Mouse (Mus musculus): ENCODE data around the gene Trim2. TPM values are rescaled to one million over a fixed set of nuclear protein-coding genes. Genes with fewer than 3 reads are reported as not detected.

The Trim2 gene
- polyA plus RNA-seq, 1 experiment from 2014 or later, result 177 TPM

DNA sequence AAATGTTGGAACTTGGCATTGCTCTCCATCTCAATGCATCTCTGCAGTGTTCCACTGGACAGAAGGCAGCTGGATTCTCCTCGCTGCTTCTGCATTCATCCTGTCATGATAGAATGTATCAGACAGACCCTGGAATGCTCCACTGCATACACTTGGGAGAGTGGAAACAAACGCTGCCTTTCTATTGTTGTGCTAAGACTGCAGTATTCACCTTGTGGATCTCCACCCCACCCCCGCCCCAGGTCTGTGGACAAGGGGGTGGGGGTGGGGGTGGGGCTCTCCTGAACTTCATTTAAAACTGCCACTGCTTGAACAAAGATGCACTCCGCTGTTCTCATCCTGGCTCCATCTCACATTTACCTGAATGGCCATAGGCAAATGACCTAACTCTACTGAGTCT lies 112.8 kb downstream of the Trim2 start:
- Histone ChIP-seq H3K27ac (no peak overlapping the region), H3K9ac (replicated peaks) (no peak overlapping the region), H3K4me3 (replicated peaks) (no peak overlapping the region), H3K36me3 (peaks cover 84% of the 10 kb centered on the region), H3K27me3 (no peaks in the 10 kb centered on the region), H3K9me3 (no peaks in the 10 kb centered on the region), H3K4me1 (replicated peaks) (peaks cover 19% of the 10 kb centered on the region), H3K4me2 (replicated peaks) (no peak overlapping the region)
- 64% methylated on average over 4 of the region's 4 CpGs for WGBS
- ATAC-seq, result no peak

DNA sequence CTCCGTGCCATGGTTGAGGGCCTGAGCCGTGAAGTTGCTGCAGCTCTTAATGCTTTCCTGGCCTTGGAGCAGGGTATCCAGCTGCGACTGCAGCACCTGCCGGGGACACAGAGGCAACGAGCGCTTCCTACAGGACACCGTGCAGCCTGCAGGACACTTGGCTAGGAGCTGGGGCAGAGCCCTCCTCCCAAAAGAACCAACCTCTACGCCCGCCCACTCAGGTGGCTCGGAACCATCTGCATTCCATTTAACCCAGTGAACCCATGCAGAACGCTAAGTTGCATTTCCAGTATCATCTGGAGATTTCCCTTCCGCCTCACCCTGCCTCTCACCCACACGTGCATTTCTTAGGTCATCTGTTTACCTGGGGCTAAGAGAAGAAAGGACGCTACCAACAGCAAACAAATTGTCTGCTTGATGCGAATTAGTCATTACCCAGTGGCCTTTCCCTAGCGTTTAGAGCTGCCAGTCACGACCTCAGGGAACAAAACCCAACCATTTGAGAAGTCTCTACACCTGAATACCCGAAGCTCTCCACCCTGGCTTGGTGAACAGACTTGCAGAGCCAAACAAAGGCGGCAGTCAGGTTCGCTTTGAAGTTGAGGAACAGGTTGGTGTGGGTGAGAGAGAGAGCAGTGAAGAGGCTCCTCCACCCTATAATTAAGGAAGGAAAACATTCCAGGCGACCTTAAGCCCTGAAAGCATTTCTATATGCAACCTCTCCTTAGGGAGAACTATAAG lies 115.4 kb downstream of the Trim2 start:
- peaks cover 19% of the 10 kb centered on the region for H3K4me1 ChIP-seq (replicated peaks)
- no peaks in the 10 kb centered on the region for H3K27me3 ChIP-seq
- H3K9me3 ChIP-seq, result no peaks in the 10 kb centered on the region
- peak; percentile 34; the same call in 1 of the 2 replicates for ATAC-seq
- H3K4me2 ChIP-seq (replicated peaks), result 0 out of 2 replicates have a peak overlapping the region, but pooled peaks have one; percentile 23
- no peak overlapping the region for H3K4me3 ChIP-seq (replicated peaks)
- WGBS, result 53% methylated on average over 21 of the region's 21 CpGs
- H3K27ac ChIP-seq, result no peak overlapping the region; the same call in 1 of the 2 replicates
- no peak overlapping the region for H3K9ac ChIP-seq (replicated peaks)
- H3K36me3 ChIP-seq, result peaks cover 74% of the 10 kb centered on the region

DNA sequence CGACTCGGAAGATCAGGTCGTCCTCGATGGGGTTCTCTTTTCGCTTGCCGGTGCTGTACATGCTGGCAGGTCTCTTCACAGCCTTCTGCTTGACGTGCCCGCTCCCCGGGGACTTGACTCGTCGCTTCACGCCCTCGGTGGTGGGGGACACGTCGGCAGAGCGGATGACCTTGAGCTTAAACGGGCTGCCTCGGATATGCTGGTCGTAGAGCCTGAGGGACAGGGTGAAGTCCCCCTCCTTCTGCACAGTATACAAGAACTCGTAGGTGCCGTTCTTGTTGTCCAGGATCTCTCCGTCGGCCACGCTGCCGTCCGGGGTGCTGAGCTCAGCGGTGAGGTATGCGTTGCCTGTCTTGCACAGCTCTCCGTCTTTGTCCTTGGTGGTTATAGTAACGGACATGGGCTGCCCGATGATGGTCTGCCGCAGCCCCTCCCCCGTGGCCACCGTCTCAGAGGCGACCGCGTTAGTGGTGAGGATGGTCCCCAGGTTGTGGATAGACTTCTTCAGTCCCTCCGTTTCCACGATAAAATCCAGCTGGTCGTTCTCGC lies 116.1 kb downstream of the Trim2 start:
- Histone ChIP-seq H3K4me1 (replicated peaks) (peaks cover 19% of the 10 kb centered on the region), H3K36me3 (peaks cover 73% of the 10 kb centered on the region), H3K9me3 (no peaks in the 10 kb centered on the region), H3K27ac (no peak overlapping the region; the same call in 1 of the 2 replicates), H3K4me2 (replicated peaks) (peak overlapping the region; percentile 23; the same call in 1 of the 2 replicates), H3K4me3 (replicated peaks) (no peak overlapping the region), H3K9ac (replicated peaks) (no peak overlapping the region), H3K27me3 (no peaks in the 10 kb centered on the region)
- peak; percentile 75 for ATAC-seq
- WGBS, result 25% methylated on average over 41 of the region's 41 CpGs

DNA sequence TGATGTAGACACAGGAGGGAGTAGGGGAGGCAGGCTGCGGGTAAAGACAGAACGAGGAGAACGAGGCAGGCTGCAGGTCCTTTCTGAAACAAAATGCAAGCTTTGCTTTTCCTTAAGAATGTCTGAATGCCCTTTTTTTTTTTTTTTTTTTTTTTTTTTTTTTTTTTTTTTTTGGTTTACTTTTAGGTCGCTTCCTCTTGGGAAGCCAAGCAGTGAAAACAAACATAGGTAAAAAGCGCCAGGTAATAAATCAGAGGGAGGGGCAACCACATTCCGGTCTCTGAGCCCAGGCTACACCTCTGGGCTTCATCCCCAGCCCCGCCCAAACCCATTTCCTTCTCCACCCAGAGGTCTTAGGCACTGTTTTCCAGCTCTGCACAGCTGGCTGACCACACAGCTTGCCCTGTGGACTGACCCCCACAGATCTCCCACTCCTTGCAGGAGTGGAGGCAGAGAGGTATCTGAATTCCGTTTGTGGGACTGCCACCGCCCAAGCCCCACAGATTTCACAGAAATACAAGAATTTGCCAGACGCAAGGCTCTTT lies 117.0 kb downstream of the Trim2 start:
- Histone ChIP-seq H3K4me3 (replicated peaks) (no peak overlapping the region), H3K36me3 (peaks cover 73% of the 10 kb centered on the region), H3K4me2 (replicated peaks) (no peak overlapping the region), H3K27me3 (no peaks in the 10 kb centered on the region), H3K27ac (no peak overlapping the region), H3K4me1 (replicated peaks) (peaks cover 19% of the 10 kb centered on the region), H3K9ac (replicated peaks) (no peak overlapping the region), H3K9me3 (0 out of 2 replicates have a peak, but pooled peaks cover 3% of the 10 kb centered on the region)
- WGBS, result 74% methylated on average over 10 of the region's 10 CpGs
- ATAC-seq, result no peak

DNA sequence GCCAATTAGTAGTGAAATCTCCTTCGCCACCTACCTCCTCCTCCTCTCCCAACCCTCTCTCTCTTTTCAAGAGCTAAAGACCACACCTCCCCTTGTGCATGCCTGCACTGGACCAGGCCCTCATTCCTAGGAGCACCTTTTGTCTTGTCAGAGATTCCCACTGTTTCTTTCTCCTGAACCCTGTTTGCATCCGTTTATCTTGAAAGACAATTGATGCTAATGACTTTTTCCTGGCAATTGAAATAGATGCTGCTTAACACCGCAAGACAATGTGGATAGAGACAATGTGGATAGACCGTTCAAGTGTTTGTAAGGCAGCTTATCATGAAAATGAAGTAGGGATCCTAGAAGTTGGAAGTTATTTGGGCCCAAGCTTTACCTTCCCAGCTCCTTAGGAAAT lies 125.0 kb downstream of the Trim2 start:
- Histone ChIP-seq H3K27me3 (no peaks in the 10 kb centered on the region), H3K4me1 (replicated peaks) (peaks cover 18% of the 10 kb centered on the region), H3K4me2 (replicated peaks) (no peak overlapping the region), H3K4me3 (replicated peaks) (no peak overlapping the region), H3K36me3 (peaks cover 27% of the 10 kb centered on the region), H3K9me3 (0 out of 2 replicates have a peak, but pooled peaks cover 3% of the 10 kb centered on the region), H3K27ac (peak overlapping the region; percentile 14; the same call in 1 of the 2 replicates), H3K9ac (replicated peaks) (no peak overlapping the region)
- no peak for ATAC-seq
- 16% methylated on average over 4 of the region's 4 CpGs for WGBS

DNA sequence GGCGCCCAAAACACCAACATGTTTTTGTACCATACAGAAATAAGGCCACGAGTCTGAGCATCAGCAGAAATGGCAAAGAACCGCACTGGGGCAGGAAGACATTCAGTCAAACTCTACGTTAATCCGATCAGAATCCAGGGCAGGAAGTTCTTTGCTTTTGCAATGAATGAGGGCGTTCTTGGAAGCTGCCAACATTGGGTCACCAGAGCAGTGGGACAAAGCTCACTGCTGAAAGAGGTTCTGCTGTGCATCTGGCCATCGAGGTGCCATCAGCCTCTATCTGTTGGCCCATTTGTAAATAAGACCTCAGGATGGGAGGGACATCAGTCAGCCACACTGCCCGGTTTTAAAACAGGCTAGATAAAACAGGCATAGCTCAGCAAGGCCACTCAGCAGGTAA lies 125.6 kb downstream of the Trim2 start:
- H3K27me3 ChIP-seq, result no peaks in the 10 kb centered on the region
- no peak overlapping the region for H3K9ac ChIP-seq (replicated peaks)
- H3K4me2 ChIP-seq (replicated peaks), result no peak overlapping the region
- H3K4me1 ChIP-seq (replicated peaks), result peaks cover 21% of the 10 kb centered on the region
- peaks cover 31% of the 10 kb centered on the region for H3K36me3 ChIP-seq
- H3K27ac ChIP-seq, result peak overlapping the region; percentile 16; the same call in 1 of the 2 replicates
- 18% methylated on average over 8 of the region's 8 CpGs for WGBS
- H3K9me3 ChIP-seq, result 0 out of 2 replicates have a peak, but pooled peaks cover 3% of the 10 kb centered on the region
- ATAC-seq, result no peak
- no peak overlapping the region for H3K4me3 ChIP-seq (replicated peaks)

DNA sequence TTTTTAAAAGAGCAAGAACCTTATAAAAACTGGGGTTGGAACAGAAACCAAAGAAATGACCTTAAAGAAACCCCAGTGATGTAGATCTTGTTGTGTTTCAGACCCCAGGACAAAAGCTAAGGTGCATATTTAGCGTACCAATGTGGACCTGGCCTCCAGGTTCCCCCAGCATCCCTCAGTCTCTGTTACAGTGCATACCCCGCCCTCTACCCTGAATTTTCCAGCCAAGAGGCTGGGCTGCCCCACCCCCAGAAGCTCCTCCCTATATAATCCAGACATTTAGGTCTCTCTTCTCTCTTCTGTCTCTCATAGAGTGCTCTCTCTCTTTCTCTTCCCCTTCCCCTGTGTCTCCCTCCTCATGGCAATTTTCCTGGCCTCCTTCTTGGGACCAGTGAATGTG lies 126.4 kb downstream of the Trim2 start:
- H3K36me3 ChIP-seq, result peaks cover 23% of the 10 kb centered on the region
- H3K9me3 ChIP-seq, result 0 out of 2 replicates have a peak, but pooled peaks cover 3% of the 10 kb centered on the region
- H3K27ac ChIP-seq, result peak overlapping the region; percentile 16; the same call in 1 of the 2 replicates
- no peak overlapping the region for H3K4me3 ChIP-seq (replicated peaks)
- peaks cover 21% of the 10 kb centered on the region for H3K4me1 ChIP-seq (replicated peaks)
- no peaks in the 10 kb centered on the region for H3K27me3 ChIP-seq
- 68% methylated on average over 2 of the region's 2 CpGs for WGBS
- no peak for ATAC-seq
- no peak overlapping the region for H3K4me2 ChIP-seq (replicated peaks)
- no peak overlapping the region for H3K9ac ChIP-seq (replicated peaks)

DNA sequence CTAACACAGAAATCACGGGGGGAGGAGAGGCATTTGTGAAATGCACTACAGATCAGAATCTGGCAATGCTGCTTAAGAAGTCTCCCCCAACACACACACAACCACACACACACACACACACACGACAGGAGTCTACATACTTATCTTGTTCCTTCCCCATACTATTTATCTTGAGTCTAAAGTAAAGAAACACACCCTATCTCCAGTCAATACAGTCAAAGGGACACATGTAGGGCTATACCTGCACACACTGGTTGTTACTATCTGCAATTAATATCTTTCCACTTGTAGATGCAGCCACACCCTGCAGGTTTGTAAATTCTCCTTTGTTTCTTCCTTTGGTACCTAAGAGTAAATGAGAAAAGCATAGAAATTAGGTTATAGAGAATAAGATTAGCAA lies 128.8 kb downstream of the Trim2 start:
- H3K27ac ChIP-seq, result no peak overlapping the region
- H3K4me2 ChIP-seq (replicated peaks), result no peak overlapping the region
- no peak overlapping the region for H3K4me3 ChIP-seq (replicated peaks)
- H3K4me1 ChIP-seq (replicated peaks), result peaks cover 21% of the 10 kb centered on the region
- H3K9ac ChIP-seq (replicated peaks), result no peak overlapping the region
- ATAC-seq, result no peak
- peaks cover 32% of the 10 kb centered on the region for H3K36me3 ChIP-seq
- 82% methylated on average over 2 of the region's 2 CpGs for WGBS
- no peaks in the 10 kb centered on the region for H3K9me3 ChIP-seq
- no peaks in the 10 kb centered on the region for H3K27me3 ChIP-seq

DNA sequence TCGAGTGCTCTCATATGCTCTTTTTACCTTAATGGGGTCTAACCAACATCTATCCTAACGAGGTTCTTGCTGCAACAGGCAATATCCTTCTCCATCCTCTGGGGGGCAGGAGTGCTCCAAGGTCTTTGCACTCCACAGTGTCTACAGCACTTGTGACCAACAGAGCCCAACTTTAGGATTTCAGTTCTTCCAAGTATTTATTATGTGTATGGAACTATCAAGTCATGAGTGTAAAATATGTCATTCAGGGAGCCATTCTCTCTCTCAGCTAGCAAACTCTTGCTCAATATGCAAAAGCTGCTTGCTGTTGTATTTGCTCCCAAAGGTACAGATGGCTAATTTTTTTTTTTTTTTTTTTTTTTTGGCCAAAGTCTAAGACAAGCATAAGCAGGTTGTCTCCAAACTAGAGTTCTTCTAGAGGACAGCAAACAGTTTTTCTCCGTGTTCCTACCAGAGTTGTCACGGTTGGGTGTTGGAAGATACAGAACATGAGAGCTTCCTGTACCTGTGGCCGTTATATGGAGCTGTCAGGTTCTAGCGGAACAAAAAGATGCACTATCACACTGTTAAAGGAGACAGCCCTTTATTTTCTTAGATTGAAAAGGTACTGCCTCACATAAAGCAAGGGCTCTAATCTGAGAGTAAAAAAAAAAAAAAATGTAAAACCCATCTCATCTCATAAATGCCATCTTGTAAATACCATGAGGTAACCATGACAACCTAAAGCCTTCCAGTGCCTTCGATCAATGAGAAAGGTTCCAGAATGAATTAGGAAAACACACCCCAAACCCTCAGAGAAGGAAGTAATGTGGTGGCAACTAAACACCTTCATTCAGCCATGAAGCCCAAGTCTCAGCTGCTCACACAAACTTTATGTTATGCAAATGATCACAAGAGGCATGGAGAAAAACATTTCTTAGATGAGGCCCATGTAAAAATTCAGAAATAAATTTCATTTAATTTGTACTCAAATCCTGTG lies 131.1 kb downstream of the Trim2 start:
- Histone ChIP-seq H3K4me3 (replicated peaks) (no peak overlapping the region), H3K27me3 (no peaks in the 10 kb centered on the region), H3K27ac (no peak overlapping the region), H3K9ac (replicated peaks) (no peak overlapping the region), H3K4me2 (replicated peaks) (no peak overlapping the region), H3K36me3 (peaks cover 53% of the 10 kb centered on the region), H3K4me1 (replicated peaks) (peaks cover 9% of the 10 kb centered on the region), H3K9me3 (no peaks in the 10 kb centered on the region)
- peak; percentile 85 for ATAC-seq
- 43% methylated on average over 7 of the region's 7 CpGs for WGBS

DNA sequence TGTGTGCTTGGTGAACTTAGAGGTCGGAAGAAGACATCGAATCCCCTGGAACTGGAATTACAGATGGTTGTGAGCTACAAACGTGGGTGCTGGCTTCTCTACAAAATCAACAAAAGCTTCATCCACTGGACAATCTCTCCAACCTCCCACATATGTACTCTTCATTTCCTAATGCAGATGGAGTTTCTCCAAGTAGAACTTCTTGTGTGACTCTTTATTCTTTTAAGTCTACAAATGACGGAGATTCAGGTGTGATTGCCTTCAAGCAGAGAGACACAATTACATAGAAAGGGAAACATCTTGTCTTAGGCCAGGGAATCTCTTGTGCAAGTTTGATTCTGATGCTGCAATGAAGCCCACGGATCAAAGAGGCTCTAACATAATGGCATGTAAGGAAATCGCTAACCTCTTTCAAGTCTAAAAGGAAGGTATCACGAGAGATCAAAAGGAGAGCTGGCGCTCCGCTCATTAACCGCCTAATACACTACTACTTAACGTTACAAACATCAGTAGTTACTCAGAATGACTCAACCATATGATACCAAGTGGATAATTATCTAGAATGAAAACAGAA lies 133.0 kb downstream of the Trim2 start, which contains the start of gene Gm6525:
Gm6525 (plus strand) TSS at position 524 of the 574 bp plus-strand sequence.
- Histone ChIP-seq H3K36me3 (peaks cover 68% of the 10 kb centered on the region), H3K4me3 (replicated peaks) (no peak within 1 kb of the TSS), H3K27me3 (no peaks in the 10 kb centered on the region), H3K9me3 (no peaks in the 10 kb centered on the region), H3K4me2 (replicated peaks) (no peak within 1 kb of the TSS), H3K9ac (replicated peaks) (no peak within 1 kb of the TSS), H3K27ac (no peak within 1 kb of the TSS), H3K4me1 (replicated peaks) (peaks cover 5% of the 10 kb centered on the region; the same call in 1 of the 2 replicates)
- ATAC-seq, result no peak
- 75% methylated on average over 11 of the region's 11 CpGs for WGBS

DNA sequence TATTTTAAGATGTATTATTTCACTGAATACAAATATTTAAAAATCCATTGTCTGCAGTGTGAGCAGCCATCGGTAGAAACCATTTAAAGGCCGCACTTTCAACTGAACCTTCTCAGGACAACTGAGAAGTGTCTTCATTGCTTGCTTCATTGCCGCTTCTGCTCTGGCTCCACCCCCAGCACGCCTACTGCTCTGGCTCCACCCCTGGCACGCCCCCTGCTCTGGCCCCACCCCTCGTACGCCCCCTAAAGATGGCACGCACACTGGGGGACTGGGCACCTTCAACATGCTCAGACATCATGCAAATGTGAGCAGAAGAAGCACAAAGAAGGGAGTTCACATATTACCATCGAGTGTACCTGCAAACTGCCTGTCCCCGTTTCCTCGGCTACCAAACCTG lies 134.3 kb downstream of the Trim2 start:
- Histone ChIP-seq H3K27ac (no peak overlapping the region), H3K4me3 (replicated peaks) (no peak overlapping the region), H3K4me1 (replicated peaks) (peaks cover 5% of the 10 kb centered on the region; the same call in 1 of the 2 replicates), H3K9me3 (no peaks in the 10 kb centered on the region), H3K27me3 (no peaks in the 10 kb centered on the region), H3K9ac (replicated peaks) (no peak overlapping the region), H3K36me3 (peaks cover 63% of the 10 kb centered on the region), H3K4me2 (replicated peaks) (no peak overlapping the region)
- no peak for ATAC-seq
- 57% methylated on average over 11 of the region's 11 CpGs for WGBS

All from midbrain, embryonic 13.5 days (tissue).